Mouse (Mus musculus): ENCODE results near the gene Ppox. TPM values are rescaled to one million over a fixed set of nuclear protein-coding genes. Genes with fewer than 3 reads are reported as not detected.
"Not testable (repeated sequence)": the region's sequence is repeated elsewhere in the genome, so short reads cannot be mapped to it uniquely, and the experiment has no call there.

The Ppox gene
- polyA plus RNA-seq, 1 experiment from 2014 or later: 44.4 TPM

DNA sequence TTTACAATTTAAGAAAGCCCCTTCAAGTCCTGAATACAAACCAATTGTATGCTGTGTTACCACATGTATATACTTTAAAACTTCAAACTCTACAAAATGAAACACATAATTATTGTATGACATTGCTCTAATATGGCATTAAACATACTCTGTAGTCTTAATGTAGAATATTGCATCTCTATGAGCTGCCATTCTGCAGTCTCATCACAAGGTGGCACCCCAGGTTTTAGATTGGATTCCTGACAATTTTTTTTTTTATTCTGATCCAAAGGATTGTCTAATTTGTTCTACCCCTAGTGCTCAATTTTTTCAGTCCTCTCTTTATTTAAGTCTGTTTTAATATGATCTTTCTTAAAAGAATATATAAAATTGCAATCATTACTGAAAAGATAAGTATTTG lies 40.4 kb upstream of the Ppox start:
- H3K27ac ChIP-seq (ENCODE audit: low read length): no peak overlapping the region
- no peak overlapping the region for H3K9ac ChIP-seq (ENCODE audit: low read depth, low read length)
- no peak overlapping the region for H3K4me2 ChIP-seq (ENCODE audit: low read length)
- no peaks in the 10 kb centered on the region for H3K27me3 ChIP-seq (ENCODE audit: control insufficient read depth, insufficient read depth, low read depth, low read length)
- peaks cover 2% of the 10 kb centered on the region; the same call in 1 of the 2 replicates for H3K4me1 ChIP-seq (ENCODE audit: control insufficient read depth, insufficient read depth, low read length)
- no peaks in the 10 kb centered on the region for H3K36me3 ChIP-seq (ENCODE audit: control insufficient read depth, insufficient read depth, low read length)
- ATAC-seq: no peak
- H3K4me3 ChIP-seq (ENCODE audit: low read depth, low read length): no peak overlapping the region
- no peaks in the 10 kb centered on the region for H3K9me3 ChIP-seq (replicated peaks; ENCODE audit: control insufficient read depth, low read length, poor library complexity, severe bottlenecking)

DNA sequence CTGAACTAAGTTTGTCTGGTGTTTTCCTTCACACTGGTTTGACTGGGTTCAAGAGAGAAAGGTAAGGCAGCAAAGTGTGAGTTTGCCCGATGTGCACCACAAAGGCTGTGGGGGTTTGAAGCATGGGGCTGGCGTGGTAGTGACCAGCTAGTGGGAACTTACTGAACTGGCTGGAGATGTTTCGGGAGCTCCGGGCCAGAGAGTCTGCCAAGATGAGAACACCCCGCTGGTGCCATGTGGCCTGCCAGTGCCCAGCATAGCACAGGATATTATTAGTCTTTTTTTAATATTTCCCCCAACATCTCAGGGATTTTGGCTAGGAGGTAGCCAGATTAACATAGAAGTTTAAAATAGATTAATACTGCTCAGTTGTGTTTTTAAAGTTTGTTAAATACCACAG lies 39.2 kb upstream of the Ppox start:
- H3K9ac ChIP-seq (ENCODE audit: low read depth, low read length): no peak overlapping the region
- H3K9me3 ChIP-seq (replicated peaks; ENCODE audit: control insufficient read depth, low read length, poor library complexity, severe bottlenecking): no peaks in the 10 kb centered on the region
- H3K36me3 ChIP-seq (ENCODE audit: control insufficient read depth, insufficient read depth, low read length): no peaks in the 10 kb centered on the region
- no peaks in the 10 kb centered on the region for H3K4me1 ChIP-seq (ENCODE audit: control insufficient read depth, insufficient read depth, low read length)
- no peak overlapping the region for H3K4me3 ChIP-seq (ENCODE audit: low read depth, low read length)
- no peak overlapping the region for H3K27ac ChIP-seq (ENCODE audit: low read length)
- no peak for ATAC-seq
- H3K4me2 ChIP-seq (ENCODE audit: low read length): no peak overlapping the region
- WGBS: 16% methylated on average over 5 of the region's 5 CpGs
- H3K27me3 ChIP-seq (ENCODE audit: control insufficient read depth, insufficient read depth, low read depth, low read length): no peaks in the 10 kb centered on the region

DNA sequence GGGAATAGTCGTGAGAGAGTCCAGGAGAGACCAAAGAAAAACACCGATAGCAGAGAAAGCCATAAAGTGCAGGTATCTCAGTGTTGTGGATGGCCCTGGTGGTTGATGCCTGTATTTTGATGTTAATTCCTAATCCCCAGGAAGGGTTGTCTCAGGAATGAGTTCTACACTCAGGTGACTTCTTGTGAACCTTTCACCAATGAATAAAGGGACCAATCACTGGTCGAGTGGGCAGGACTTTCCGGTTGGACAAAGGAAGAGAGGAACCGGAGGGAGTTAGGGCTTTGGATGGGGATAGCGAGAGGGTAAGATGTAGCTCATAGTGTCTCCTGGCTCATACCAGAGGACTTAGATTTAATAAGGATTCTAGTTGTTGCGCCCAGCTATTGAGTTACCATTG lies 38.8 kb upstream of the Ppox start:
- WGBS: 6% methylated on average over 7 of the region's 7 CpGs
- H3K27ac ChIP-seq (ENCODE audit: low read length): no peak overlapping the region
- no peak overlapping the region for H3K9ac ChIP-seq (ENCODE audit: low read depth, low read length)
- H3K4me2 ChIP-seq (ENCODE audit: low read length): no peak overlapping the region
- no peaks in the 10 kb centered on the region for H3K36me3 ChIP-seq (ENCODE audit: control insufficient read depth, insufficient read depth, low read length)
- ATAC-seq: no peak
- H3K27me3 ChIP-seq (ENCODE audit: control insufficient read depth, insufficient read depth, low read depth, low read length): no peaks in the 10 kb centered on the region
- H3K9me3 ChIP-seq (replicated peaks; ENCODE audit: control insufficient read depth, low read length, poor library complexity, severe bottlenecking): no peaks in the 10 kb centered on the region
- no peak overlapping the region for H3K4me3 ChIP-seq (ENCODE audit: low read depth, low read length)
- H3K4me1 ChIP-seq (ENCODE audit: control insufficient read depth, insufficient read depth, low read length): no peaks in the 10 kb centered on the region

DNA sequence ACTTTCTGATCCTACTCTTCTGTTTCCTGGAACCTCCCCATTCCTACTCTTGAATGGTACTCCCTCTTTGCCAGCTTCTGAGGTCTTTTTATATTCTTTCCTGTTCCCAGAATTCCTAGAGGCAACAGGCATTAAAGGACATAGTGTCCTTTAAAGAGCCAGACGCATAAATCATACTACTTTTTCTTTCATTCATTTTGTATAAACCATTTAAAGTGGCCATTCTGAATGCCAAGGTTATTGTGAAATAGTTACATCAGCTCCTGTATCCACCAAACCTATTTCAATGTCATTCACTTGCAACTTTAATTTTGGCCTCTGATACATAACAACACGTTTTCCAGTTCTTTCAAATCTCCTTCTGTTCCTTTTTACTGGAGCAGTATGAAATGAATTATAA lies 28.3 kb upstream of the Ppox start:
- Histone ChIP-seq H3K9ac (ENCODE audit: low read depth, low read length) (no peak overlapping the region), H3K27ac (ENCODE audit: low read length) (no peak overlapping the region), H3K4me1 (ENCODE audit: control insufficient read depth, insufficient read depth, low read length) (no peaks in the 10 kb centered on the region), H3K4me3 (ENCODE audit: low read depth, low read length) (no peak overlapping the region), H3K36me3 (ENCODE audit: control insufficient read depth, insufficient read depth, low read length) (no peaks in the 10 kb centered on the region), H3K9me3 (replicated peaks; ENCODE audit: control insufficient read depth, low read length, poor library complexity, severe bottlenecking) (no peaks in the 10 kb centered on the region), H3K4me2 (ENCODE audit: low read length) (no peak overlapping the region), H3K27me3 (ENCODE audit: control insufficient read depth, insufficient read depth, low read depth, low read length) (no peaks in the 10 kb centered on the region)
- no peak for ATAC-seq
- 65% methylated on average over 2 of the region's 2 CpGs for WGBS

DNA sequence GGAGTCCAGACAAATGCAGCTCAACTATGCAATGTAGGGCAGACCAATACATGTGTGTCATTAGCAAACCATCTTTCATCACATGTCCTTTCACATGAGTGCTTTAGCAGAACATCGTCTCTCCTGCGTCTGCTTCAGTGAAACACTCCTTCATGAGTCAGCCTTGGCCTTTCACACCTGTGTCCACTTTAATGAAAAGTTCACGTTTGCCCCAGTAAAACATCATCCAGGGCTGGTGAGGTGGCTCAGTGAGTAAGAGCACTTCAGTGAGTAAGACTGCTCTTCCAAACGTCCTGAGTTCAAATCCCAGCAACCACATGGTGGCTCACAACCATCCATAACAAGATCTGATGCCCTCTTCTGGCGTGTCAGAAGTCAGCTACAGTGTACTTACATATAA lies 25.2 kb upstream of the Ppox start:
- not testable (repeated sequence) for H3K9me3 ChIP-seq (replicated peaks; ENCODE audit: control insufficient read depth, low read length, poor library complexity, severe bottlenecking); H3K4me2 ChIP-seq (ENCODE audit: low read length); H3K4me1 ChIP-seq (ENCODE audit: control insufficient read depth, insufficient read depth, low read length); H3K4me3 ChIP-seq (ENCODE audit: low read depth, low read length); H3K9ac ChIP-seq (ENCODE audit: low read depth, low read length); H3K27me3 ChIP-seq (ENCODE audit: control insufficient read depth, insufficient read depth, low read depth, low read length); H3K36me3 ChIP-seq (ENCODE audit: control insufficient read depth, insufficient read depth, low read length); ATAC-seq; H3K27ac ChIP-seq (ENCODE audit: low read length)
- WGBS: 68% methylated on average over 5 of the region's 5 CpGs

DNA sequence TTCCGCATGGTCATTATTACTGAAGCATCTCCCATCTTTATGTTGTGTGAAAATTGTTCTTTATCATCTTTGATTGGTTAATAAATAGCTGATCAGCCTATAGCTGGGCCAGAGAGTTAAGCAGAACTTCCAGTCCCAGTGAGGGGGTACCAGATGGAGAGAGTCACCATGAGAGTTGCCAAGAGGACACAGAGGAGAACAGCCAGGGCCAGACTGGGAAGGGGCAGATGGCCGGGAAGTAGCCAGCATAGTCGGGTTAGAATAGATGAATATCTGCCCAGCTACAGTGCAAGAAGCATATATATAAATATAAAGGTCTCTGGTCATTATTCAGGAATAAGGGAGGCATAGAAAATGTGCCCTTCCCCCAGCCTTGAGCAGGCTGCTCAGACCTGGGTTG lies 17.2 kb upstream of the Ppox start:
- no peak overlapping the region for H3K4me2 ChIP-seq (ENCODE audit: low read length)
- H3K27ac ChIP-seq (ENCODE audit: low read length): no peak overlapping the region
- H3K9ac ChIP-seq (ENCODE audit: low read depth, low read length): no peak overlapping the region
- no peak overlapping the region for H3K4me3 ChIP-seq (ENCODE audit: low read depth, low read length)
- peaks cover 11% of the 10 kb centered on the region for H3K27me3 ChIP-seq (ENCODE audit: control insufficient read depth, insufficient read depth, low read depth, low read length)
- H3K4me1 ChIP-seq (ENCODE audit: control insufficient read depth, insufficient read depth, low read length): peaks cover 11% of the 10 kb centered on the region
- 67% methylated on average over 3 of the region's 3 CpGs for WGBS
- H3K36me3 ChIP-seq (ENCODE audit: control insufficient read depth, insufficient read depth, low read length): no peaks in the 10 kb centered on the region
- no peak for ATAC-seq
- no peaks in the 10 kb centered on the region for H3K9me3 ChIP-seq (replicated peaks; ENCODE audit: control insufficient read depth, low read length, poor library complexity, severe bottlenecking)

DNA sequence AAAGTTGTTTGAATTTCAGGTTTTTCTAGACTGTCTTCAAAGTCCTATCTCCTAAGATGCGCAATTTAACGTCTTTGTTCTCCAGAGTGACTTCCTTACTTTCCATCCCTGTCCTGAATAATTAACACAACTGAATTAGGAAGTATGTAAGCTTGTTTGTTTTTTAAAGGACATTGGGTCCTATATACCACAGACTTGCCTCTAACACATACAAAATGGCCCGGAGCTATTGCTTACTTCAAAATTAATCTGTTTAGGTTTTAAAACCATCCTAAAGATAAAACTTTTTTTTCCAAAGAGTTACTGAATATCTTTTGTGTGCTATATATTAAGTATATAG lies 14.0 kb upstream of the Ppox start:
- Histone ChIP-seq H3K27me3 (ENCODE audit: control insufficient read depth, insufficient read depth, low read depth, low read length) (peaks cover 11% of the 10 kb centered on the region), H3K4me2 (ENCODE audit: low read length) (peak overlapping the region; percentile 59), H3K27ac (ENCODE audit: low read length) (peak overlapping the region; percentile 94), H3K36me3 (ENCODE audit: control insufficient read depth, insufficient read depth, low read length) (no peaks in the 10 kb centered on the region), H3K9ac (ENCODE audit: low read depth, low read length) (peak overlapping the region; percentile 77; the same call in 1 of the 2 replicates), H3K4me1 (ENCODE audit: control insufficient read depth, insufficient read depth, low read length) (peaks cover 12% of the 10 kb centered on the region), H3K9me3 (replicated peaks; ENCODE audit: control insufficient read depth, low read length, poor library complexity, severe bottlenecking) (no peaks in the 10 kb centered on the region), H3K4me3 (ENCODE audit: low read depth, low read length) (peak overlapping the region; percentile 68)
- peak; percentile 33 for ATAC-seq
- WGBS: 15% methylated on average over 3 of the region's 3 CpGs

DNA sequence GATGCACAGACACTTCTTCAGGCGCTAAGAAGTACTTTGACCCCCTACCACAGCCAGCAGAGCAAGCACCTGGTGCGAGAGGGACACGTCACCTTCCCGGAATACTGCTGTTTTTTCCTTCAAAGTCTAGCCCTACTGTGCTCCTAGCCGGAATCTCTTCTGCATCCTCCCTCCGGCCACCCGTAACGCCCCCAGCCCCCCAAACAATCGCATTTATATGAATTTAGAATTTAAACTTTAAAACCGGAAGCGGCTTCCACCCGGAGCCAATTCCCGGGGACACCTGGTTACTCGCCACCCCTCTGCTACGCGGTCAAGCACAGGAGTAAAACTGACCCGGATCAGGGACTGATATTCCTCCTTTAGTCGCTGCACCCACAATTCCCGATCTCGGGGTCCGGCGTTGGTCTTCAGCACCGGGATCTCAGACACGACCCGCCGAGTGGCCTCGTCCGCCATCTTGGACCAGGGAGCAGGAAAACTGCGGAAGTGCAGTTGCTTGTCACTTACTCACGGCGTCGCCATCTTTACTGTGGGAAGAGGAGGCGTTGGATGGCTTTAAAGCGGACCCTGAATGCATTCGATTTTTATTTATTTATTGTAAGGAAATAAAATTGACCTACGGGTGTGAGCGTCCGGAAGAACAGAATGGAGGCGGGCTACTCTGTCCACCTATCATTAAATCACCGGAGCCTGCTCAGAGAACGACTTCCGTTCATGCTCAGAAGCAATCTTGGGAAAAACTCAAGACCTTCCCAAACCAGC lies 13.5 kb upstream of the Ppox start, which contains the start of gene Ufc1:
Gene Ufc1 (minus strand): TSS at position 727 of the 765 bp plus-strand sequence.
- Histone ChIP-seq H3K4me3 (ENCODE audit: low read depth, low read length) (peak within 1 kb of the TSS; percentile 68), H3K4me1 (ENCODE audit: control insufficient read depth, insufficient read depth, low read length) (peaks cover 12% of the 10 kb centered on the region), H3K9ac (ENCODE audit: low read depth, low read length) (peak within 1 kb of the TSS; percentile 77), H3K27me3 (ENCODE audit: control insufficient read depth, insufficient read depth, low read depth, low read length) (peaks cover 11% of the 10 kb centered on the region), H3K36me3 (ENCODE audit: control insufficient read depth, insufficient read depth, low read length) (no peaks in the 10 kb centered on the region), H3K4me2 (ENCODE audit: low read length) (peak within 1 kb of the TSS; percentile 69), H3K9me3 (replicated peaks; ENCODE audit: control insufficient read depth, low read length, poor library complexity, severe bottlenecking) (no peaks in the 10 kb centered on the region), H3K27ac (ENCODE audit: low read length) (peak within 1 kb of the TSS; percentile 94)
- ATAC-seq: peak; percentile 88
- whole genome bisulfite sequencing: under 1% methylated on average over 42 of the region's 42 CpGs

DNA sequence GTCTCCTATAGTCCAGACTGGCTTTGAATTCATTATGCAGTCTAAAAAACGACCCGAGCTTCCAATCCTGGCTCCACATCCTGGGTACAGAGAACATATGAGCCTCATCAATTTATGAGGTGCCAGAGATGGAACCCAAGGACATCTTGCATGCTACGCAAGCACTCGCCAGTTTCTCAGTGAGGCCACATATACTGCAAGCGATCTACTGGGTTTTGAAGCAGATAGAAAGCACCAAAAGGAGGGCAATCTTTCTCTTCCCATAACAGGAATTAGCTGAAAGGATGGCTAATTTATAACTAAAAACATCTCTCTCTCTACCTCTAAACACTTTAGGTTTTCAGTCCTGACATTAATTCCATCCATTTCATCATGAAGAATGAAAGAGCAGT lies 12.9 kb upstream of the Ppox start:
- no peaks in the 10 kb centered on the region; the same call in 1 of the 2 replicates for H3K36me3 ChIP-seq (ENCODE audit: control insufficient read depth, insufficient read depth, low read length)
- WGBS: 33% methylated on average over 5 of the region's 5 CpGs
- H3K4me2 ChIP-seq (ENCODE audit: low read length): peak overlapping the region; percentile 69
- no peak for ATAC-seq
- no peaks in the 10 kb centered on the region for H3K9me3 ChIP-seq (replicated peaks; ENCODE audit: control insufficient read depth, low read length, poor library complexity, severe bottlenecking)
- peak overlapping the region; percentile 68 for H3K4me3 ChIP-seq (ENCODE audit: low read depth, low read length)
- peak overlapping the region; percentile 77 for H3K9ac ChIP-seq (ENCODE audit: low read depth, low read length)
- H3K27ac ChIP-seq (ENCODE audit: low read length): peak overlapping the region; percentile 94
- peaks cover 12% of the 10 kb centered on the region for H3K4me1 ChIP-seq (ENCODE audit: control insufficient read depth, insufficient read depth, low read length)
- peaks cover 11% of the 10 kb centered on the region for H3K27me3 ChIP-seq (ENCODE audit: control insufficient read depth, insufficient read depth, low read depth, low read length)

All from midbrain, embryonic 16.5 days (tissue).